Mouse (Mus musculus) mesoderm, embryonic 11.5 days (tissue): ENCODE data around the gene Tomm40.

ENCODE experiments used
- DNase-seq: peaks from one replicate; pipeline ENCODE4 v3.0.0-alpha.2; 2012; ENCODE audit warnings: low read depth, low spot score

The Tomm40 gene

GRCm38 (mm10) chr7:19704475-19704874 lies 10.8 kb downstream of the Tomm40 start:
- no peak for DNase-seq

- no peak for DNase-seq
These were observed 12.2 kb downstream of the Tomm40 start for GRCm38 (mm10) chr7:19702859-19703555.

- peak; percentile 58 for DNase-seq
These were observed 14.0 kb downstream of the Tomm40 start for GRCm38 (mm10) chr7:19701069-19701761.

- DNase-seq, result no peak
These were observed 14.8 kb downstream of the Tomm40 start for GRCm38 (mm10) chr7:19700299-19701068.

GRCm38 (mm10) chr7:19699827-19700148 lies 15.4 kb downstream of the Tomm40 start:
- DNase-seq, result no peak

- peak; percentile 49 for DNase-seq
These were observed 16.1 kb downstream of the Tomm40 start, which contains the start of gene Apoe for GRCm38 (mm10) chr7:19698907-19699826. Apoe (minus strand) TSS chr7:19699188.

GRCm38 (mm10) chr7:19697949-19698906 lies 17.0 kb downstream of the Tomm40 start:
- DNase-seq, result peak; percentile 64

- DNase-seq, result no peak
These were observed 18.8 kb downstream of the Tomm40 start for GRCm38 (mm10) chr7:19696336-19696873.

GRCm38 (mm10) chr7:19695881-19696280 lies 19.4 kb downstream of the Tomm40 start:
- no peak for DNase-seq

GRCm38 (mm10) chr7:19695213-19695594 lies 20.0 kb downstream of the Tomm40 start:
- no peak for DNase-seq

GRCm38 (mm10) chr7:19694336-19695212 lies 20.7 kb downstream of the Tomm40 start:
- no peak for DNase-seq

- peak; percentile 10 for DNase-seq
These were observed 21.8 kb downstream of the Tomm40 start for GRCm38 (mm10) chr7:19693421-19693820.

- DNase-seq, result no peak
These were observed 23.1 kb downstream of the Tomm40 start, which contains the start of gene Apoc1 for GRCm38 (mm10) chr7:19691873-19692865. Apoc1 (minus strand) TSS chr7:19692660.

- no peak for DNase-seq
These were observed 23.8 kb downstream of the Tomm40 start for GRCm38 (mm10) chr7:19691434-19691833.

GRCm38 (mm10) chr7:19690845-19691244 lies 24.4 kb downstream of the Tomm40 start:
- no peak for DNase-seq

GRCm38 (mm10) chr7:19688611-19689010 lies 26.6 kb downstream of the Tomm40 start:
- no peak for DNase-seq

- DNase-seq, result no peak
These were observed 27.1 kb downstream of the Tomm40 start for GRCm38 (mm10) chr7:19688101-19688500.
